8 mouse cellular contexts compared by ENCODE assay signal in genomic region chr12:82104211-82104610, GRCm38 (mm10).
A peak's percentile ranks its signal among the peaks of the same experiment; 100 is the strongest.
DNase-seq lines count a peak whose midpoint lies in the region.

No protein-coding gene starts in this region.

- peak; percentile 23 for DNase-seq in adrenal gland, postnatal 14 days
- no peak for DNase-seq in adrenal gland, postnatal 10 days
- peak; percentile 78 for DNase-seq in cerebellum, adult 9-11 months
- DNase-seq in heart, postnatal 10 days: peak; percentile 60 to 65
- DNase-seq in lung, postnatal 14 days: peak; percentile 26
- no peak for DNase-seq in kidney, adult 9 months
- no peak for DNase-seq in kidney, adult 8-10 months
- DNase-seq in urinary bladder, postnatal 4 days (ENCODE audit: low spot score in 2 of 2): no peak

- intact Hi-C loops in heart, postnatal 10 days (cut with DNase I): no loop called here

Comparison
In these comparisons a context has a peak if more than half of its experiments do, and no peak if none do; other contexts are left out.
1. DNase-seq: peak in adrenal gland, postnatal 14 days (single experiment), cerebellum, adult 9-11 months (single experiment), heart, postnatal 10 days (2 of 2) and lung, postnatal 14 days (single experiment); none in adrenal gland, postnatal 10 days (single experiment), kidney, adult 9 months (single experiment), kidney, adult 8-10 months (0 of 2) and urinary bladder, postnatal 4 days (0 of 2).